27 mouse cellular contexts compared by ENCODE assay signal in the genomic region with DNA sequence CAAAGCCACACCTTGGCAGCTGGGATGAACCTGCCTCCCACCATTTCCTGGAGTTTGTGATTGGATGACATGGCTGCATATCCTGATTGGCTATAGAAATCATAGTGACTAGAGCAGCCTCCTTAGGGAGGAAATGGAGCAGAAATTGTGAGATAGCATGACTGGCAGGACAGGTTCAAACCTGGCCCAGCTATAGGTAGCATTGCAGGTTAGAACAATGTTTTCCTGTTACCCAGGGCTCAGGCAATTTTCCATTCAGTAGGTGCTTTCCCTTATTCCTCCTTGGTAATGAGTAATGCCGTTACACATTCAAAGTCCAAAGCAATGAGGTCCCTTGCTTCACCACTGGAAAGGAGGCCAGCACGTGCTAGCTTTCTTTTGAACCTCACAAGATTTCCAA. TPM values are rescaled to one million over a fixed set of nuclear protein-coding genes. Genes with fewer than 3 reads are reported as not detected.
DNase-seq lines count a peak whose midpoint lies in the region; ATAC-seq and TF ChIP-seq lines count a peak whose summit lies in the region.
"Had no signal": no experiment of that assay in that cellular context is flagged by ENCODE, and none has a peak within 500 bp of the region (broad histone marks: within the 10 kb centered on the region; RNA-seq: fewer than 3 reads in every experiment).

No protein-coding gene starts in this region.

- dilution Hi-C loops in CH12.LX (cut with MboI; ENCODE audit: extremely low pct_ligation_motif_present, extremely low pct_unique_long_range_greater_than_20kb, low sequenced_read_pairs): no loop called here

- peaks cover 11% of the 10 kb centered on the region for H3K36me3 ChIP-seq in kidney, adult 2 months (ENCODE audit: control insufficient read depth, insufficient read depth, low read length)
- H3K36me3 ChIP-seq in kidney, embryonic 15.5 days: peaks cover 25% of the 10 kb centered on the region
- peaks cover 8 to 24% of the 10 kb centered on the region in 2 experiments for H3K36me3 ChIP-seq in CH12.LX (replicated peaks in 1 of 2; ENCODE audit: control insufficient read depth in 1 of 2, insufficient read depth in 1 of 2, low read length in 1 of 2)
- H3K36me3 ChIP-seq in stomach, embryonic 16.5 days (ENCODE audit: control insufficient read depth, insufficient read depth, low read length): peaks cover 12% of the 10 kb centered on the region

- no peak overlapping the region for H3K4me3 ChIP-seq in kidney, adult 2 months (ENCODE audit: insufficient read depth, low read depth, low read length)
- no peak overlapping the region for H3K4me3 ChIP-seq in kidney, embryonic 15.5 days (replicated peaks)
- H3K4me3 ChIP-seq in CH12.LX (replicated peaks in 1 of 3; ENCODE audit: low read depth in 2 of 3, low read length in 2 of 3, poor library complexity in 1 of 3): no peak overlapping the region
- no peak overlapping the region for H3K4me3 ChIP-seq in stomach, embryonic 16.5 days (replicated peaks; ENCODE audit: low read length)
- H3K4me3 ChIP-seq: embryonic facial prominence, embryonic 15.5 days; forebrain, embryonic 10.5 days; forebrain, embryonic 13.5 days; hindbrain, embryonic 10.5 days; hindbrain, embryonic 13.5 days had no signal

- TF ChIP-seq CTCF in kidney, adult 2 months (conservative IDR thresholded peaks at IDR 0.05; ENCODE audit: insufficient read depth, insufficient read length, low read depth, low read length): no peak
- no peak for TF ChIP-seq CTCF in CH12.LX (conservative IDR thresholded peaks at IDR 0.05 in 1 of 2, IDR thresholded peaks at IDR 0.05 in 1 of 2; ENCODE audit: low read depth in 2 of 2, low read length in 2 of 2)

- H3K9ac ChIP-seq in kidney, embryonic 15.5 days: no peak overlapping the region
- H3K9ac ChIP-seq in CH12.LX (ENCODE audit: insufficient read depth, low read depth): no peak overlapping the region
- no peak overlapping the region for H3K9ac ChIP-seq in stomach, embryonic 16.5 days (ENCODE audit: low read length)
- H3K9ac ChIP-seq: embryonic facial prominence, embryonic 15.5 days; forebrain, embryonic 13.5 days; hindbrain, embryonic 13.5 days had no signal

- TF ChIP-seq POLR2A in kidney, adult 2 months (IDR thresholded peaks at IDR 0.05; ENCODE audit: low read depth, low read length): no peak
- TF ChIP-seq POLR2A in CH12.LX (IDR thresholded peaks at IDR 0.05; ENCODE audit: low read depth, low read length): no peak

- no peaks in the 10 kb centered on the region for H3K79me2 ChIP-seq in CH12.LX (replicated peaks; ENCODE audit: control insufficient read depth, extremely low read depth, insufficient read depth, poor library complexity, severe bottlenecking)

- no peak overlapping the region for H3K4me2 ChIP-seq in kidney, embryonic 15.5 days
- H3K4me2 ChIP-seq in CH12.LX (ENCODE audit: insufficient read depth, low read depth, poor library complexity, severe bottlenecking): no peak overlapping the region
- H3K4me2 ChIP-seq in stomach, embryonic 16.5 days (ENCODE audit: low read depth, low read length): no peak overlapping the region
- H3K4me2 ChIP-seq: embryonic facial prominence, embryonic 15.5 days; forebrain, embryonic 13.5 days; heart, embryonic 11.5 days; hindbrain, embryonic 13.5 days had no signal

- 59% methylated on average over 2 of the region's 2 CpGs for WGBS in kidney, adult 2 months
- 86% methylated on average over 2 of the region's 2 CpGs for WGBS in kidney, embryonic 15.5 days
- WGBS in stomach, embryonic 16.5 days: 75% methylated on average over 2 of the region's 2 CpGs

- in situ Hi-C loops in CH12.LX (cut with MboI; ENCODE audit: low pct_ligation_motif_present, low pct_unique_long_range_greater_than_20kb, low sequenced_read_pairs): no loop called here

- H3K27me3 ChIP-seq in kidney, adult 2 months (replicated peaks; ENCODE audit: control insufficient read depth, insufficient read depth, low read length): no peaks in the 10 kb centered on the region
- H3K27me3 ChIP-seq in kidney, embryonic 15.5 days: no peaks in the 10 kb centered on the region
- H3K27me3 ChIP-seq in CH12.LX (replicated peaks): no peaks in the 10 kb centered on the region
- H3K27me3 ChIP-seq in stomach, embryonic 16.5 days (ENCODE audit: control insufficient read depth, insufficient read depth, low read length): no peaks in the 10 kb centered on the region
- H3K27me3 ChIP-seq: embryonic facial prominence, embryonic 15.5 days; forebrain, embryonic 13.5 days; hindbrain, embryonic 13.5 days had no signal

- TF ChIP-seq RAD21 in CH12.LX (IDR thresholded peaks at IDR 0.05; ENCODE audit: low read depth, low read length): no peak

- no peaks in the 10 kb centered on the region for H3K4me1 ChIP-seq in kidney, adult 2 months (ENCODE audit: control insufficient read depth, insufficient read depth, low read length)
- H3K4me1 ChIP-seq in kidney, embryonic 15.5 days: no peaks in the 10 kb centered on the region
- peaks cover 0 to 15% of the 10 kb centered on the region in 2 experiments; a peak in 2 of 4 replicates for H3K4me1 ChIP-seq in CH12.LX (ENCODE audit: control insufficient read depth in 1 of 2, insufficient read depth in 2 of 2)
- H3K4me1 ChIP-seq in stomach, embryonic 16.5 days (ENCODE audit: control insufficient read depth, insufficient read depth, low read length): no peaks in the 10 kb centered on the region
- H3K4me1 ChIP-seq: embryonic facial prominence, embryonic 15.5 days; forebrain, embryonic 10.5 days; forebrain, embryonic 13.5 days; hindbrain, embryonic 10.5 days; hindbrain, embryonic 13.5 days had no signal

- no peak overlapping the region for H3K27ac ChIP-seq in kidney, adult 2 months (ENCODE audit: insufficient read depth, low read depth, low read length)
- no peak overlapping the region for H3K27ac ChIP-seq in kidney, embryonic 15.5 days
- H3K27ac ChIP-seq in CH12.LX (ENCODE audit: insufficient read depth, low read depth): no peak overlapping the region
- no peak overlapping the region for H3K27ac ChIP-seq in stomach, embryonic 16.5 days (ENCODE audit: low read length)
- H3K27ac ChIP-seq: embryonic facial prominence, embryonic 15.5 days; forebrain, embryonic 10.5 days; forebrain, embryonic 13.5 days; hindbrain, embryonic 10.5 days; hindbrain, embryonic 13.5 days had no signal

- peak; percentile 45 for DNase-seq in kidney, adult 2 months
- peak; percentile 12 for DNase-seq in CH12.LX (ENCODE audit: extremely low read depth)
- DNase-seq in fat pad, adult 2 months (ENCODE audit: extremely low read depth, low read depth, low spot score): peak; percentile 14
- no peak for DNase-seq in lung, postnatal 10 days
- DNase-seq: adrenal gland, adult 8-10 months; adrenal gland, postnatal 25 days; cerebellum, adult 11-12 months; cerebellum, adult 8-10 months; cerebellum, postnatal 10 days; cerebellum, postnatal 36 days; embryo, embryonic 11 days; gastrocnemius, postnatal 10 days; gastrocnemius, postnatal 36 days; heart, postnatal 36 days had no signal

- H3K9me3 ChIP-seq in kidney, embryonic 15.5 days (replicated peaks): peaks cover 4% of the 10 kb centered on the region; the same call in 1 of the 2 replicates
- peaks cover 7% of the 10 kb centered on the region for H3K9me3 ChIP-seq in CH12.LX (replicated peaks; ENCODE audit: low read length)
- H3K9me3 ChIP-seq in stomach, embryonic 16.5 days (replicated peaks; ENCODE audit: control insufficient read depth, low read length): peaks cover 8% of the 10 kb centered on the region; the same call in 1 of the 2 replicates

- TF ChIP-seq EP300 in CH12.LX (IDR thresholded peaks at IDR 0.05; ENCODE audit: low read length): no peak; the same call in 1 of the 2 replicates

- no peak for ATAC-seq in kidney, embryonic 15.5 days (replicated peaks; ENCODE audit: low FRiP score)
- ATAC-seq in stomach, embryonic 16.5 days (ENCODE audit: insufficient read depth, low FRiP score): 0 out of 2 replicates have a peak, but pooled peaks have one; percentile 17
- no peak for ATAC-seq in erythroid progenitor cell, adult 5-6 weeks (replicated peaks; ENCODE audit: low FRiP score, poor library complexity, severe bottlenecking)
- ATAC-seq: activated CD4-positive, CD25-positive, alpha-beta regulatory T cell, adult 4 months; CD4-positive, CD25-positive, alpha-beta regulatory T cell, adult 4 months; forebrain, embryonic 13.5 days; forebrain, embryonic 16.5 days; hindbrain, embryonic 16.5 days had no signal

TF ChIP-seq in CH12.LX, 34 proteins besides CTCF, POLR2A, EP300 and RAD21:
- TF ChIP-seq HCFC1 (IDR thresholded peaks at IDR 0.05; ENCODE audit: low read depth, low read length): no peak
- TF ChIP-seq BHLHE40 (IDR thresholded peaks at IDR 0.05; ENCODE audit: low read depth, low read length): peak; percentile 44; the same call in 1 of the 2 replicates

RNA-seq across cellular contexts. Expression of gene Zfp619, which starts 38.6 kb away (rescaled TPM):
- 0.41 and 0.52 TPM in 2 replicates for polyA plus RNA-seq in kidney, adult 2 months (2012; rRNA removed)
- 1.8 and 2.1 TPM in 2 replicates for polyA plus RNA-seq in kidney, embryonic 15.5 days (2015; fragmentation: Nextera tagmentation; extraction: Ambion mirVana)
- total RNA-seq in CH12.LX (2012; rRNA removed) (0.64 and 0.67 TPM in 2 replicates), CH12.LX (2014; rRNA removed) (1.3 and 1.4 TPM in 2 replicates)
- polyA plus RNA-seq in CH12.LX (2012; ENCODE audit: insufficient read length, low read depth): 1.00 and 1.1 TPM in 2 replicates
- polyA plus RNA-seq in stomach, embryonic 16.5 days (2015; fragmentation: Nextera tagmentation; extraction: Ambion mirVana): 1.3 and 1.7 TPM in 2 replicates
- 2.1 and 2.9 TPM in 2 replicates for total RNA-seq in erythroid progenitor cell, adult 5-6 weeks (2015; ENCODE audit: low replicate concordance)
- total RNA-seq in erythroid progenitor cell, adult 5-6 weeks (2017; ENCODE audit: low replicate concordance): 0.30 and 0.77 TPM in 2 replicates
